Mouse (Mus musculus): ENCODE measurements at regions not wholly inside any gene's neighbourhood (a gene's known extent, or its start where the extent isn't known, plus 50 kb on each side); places are given as distances from the start of the nearest gene placed in this dataset.

GRCm38 (mm10) chr8:116242972-116243371 is 261.8 kb upstream of the Dynlrb2 start:
- TF ChIP-seq ZKSCAN1 (IDR thresholded peaks at IDR 0.05; ENCODE audit: low read depth, low read length) (no peak), ZMIZ1 (IDR thresholded peaks at IDR 0.05; ENCODE audit: low read depth, low read length) (no peak), CTCF (IDR thresholded peaks at IDR 0.05 in 2 of 3, conservative IDR thresholded peaks at IDR 0.05 in 1 of 3; ENCODE audit: control insufficient read depth in 1 of 3, insufficient read depth in 1 of 3, low read depth in 2 of 3, low read length in 3 of 3, poor library complexity in 1 of 3, severe bottlenecking in 1 of 3) (no peak)

Data from MEL (cell line).